Mouse (Mus musculus) heart, postnatal 0 days (tissue): ENCODE results near the gene Glb1l3. TPM values are rescaled to one million over a fixed set of nuclear protein-coding genes. Genes with fewer than 3 reads are reported as not detected.
A peak's percentile ranks its signal among the peaks of the same experiment; 100 is the strongest.
"Not testable (repeated sequence)": the region's sequence is repeated elsewhere in the genome, so short reads cannot be mapped to it uniquely, and the experiment has no call there.

Experiments used
- ATAC-seq: fragments of 200-750 bp; cut with Nextera tagmentation; 2 replicates; pipeline ENCODE4 v1.8.0; 2017; ENCODE audit warnings: low read depth, moderate number of reproducible peaks, moderate library complexity; ENCODE audit not compliant: insufficient read depth
- DNase-seq: peaks from one replicate; pipeline ENCODE4 v3.0.0-alpha.2; 2016; ENCODE audit warnings: low spot score
- H3K27ac ChIP-seq: fragments of 300-500 bp; sonication (generic); 2 replicates; pipeline ENCODE4 v1.5.1; 2014; ENCODE audit warnings: low read depth, mild to moderate bottlenecking
- H3K27me3 ChIP-seq: fragments of 300-500 bp; sonication (generic); 2 replicates; pipeline ENCODE4 v1.6.1; 2014; ENCODE audit warnings: low read length, mixed read lengths; ENCODE audit not compliant: control insufficient read depth, insufficient read depth
- H3K36me3 ChIP-seq: fragments of 300-500 bp; sonication (generic); replicated peaks from 2 replicates; pipeline ENCODE4 v1.6.1; 2014; ENCODE audit warnings: low read length, mixed read lengths; ENCODE audit not compliant: control insufficient read depth, insufficient read depth
- H3K4me1 ChIP-seq: fragments of 300-500 bp; sonication (generic); 2 replicates; pipeline ENCODE4 v1.6.1; 2014; ENCODE audit warnings: antibody characterized with exemption; ENCODE audit not compliant: control insufficient read depth, insufficient read depth
- H3K4me2 ChIP-seq: fragments of 300-500 bp; sonication (generic); 2 replicates; pipeline ENCODE4 v1.6.1; 2014; ENCODE audit warnings: low read depth, mild to moderate bottlenecking, low read length, moderate library complexity
- H3K4me3 ChIP-seq: fragments of 300-500 bp; sonication (generic); 2 replicates; pipeline ENCODE4 v1.5.1; 2014; ENCODE audit warnings: low read depth, low read length
- H3K9ac ChIP-seq: fragments of 300-500 bp; sonication (generic); replicated peaks from 2 replicates; pipeline ENCODE4 v1.6.1; 2014; ENCODE audit warnings: low read depth, low read length, mixed read lengths
- H3K9me3 ChIP-seq: fragments of 300-500 bp; sonication (generic); replicated peaks from 2 replicates; pipeline ENCODE4 v1.6.1; 2016; ENCODE audit warnings: low read length; ENCODE audit not compliant: control insufficient read depth
- CTCF ChIP-seq: IDR thresholded peaks from 2 replicates; pipeline ENCODE4 v1.5.1; 2016; ENCODE audit warnings: antibody characterized with exemption, control low read depth, low read depth
- EP300 ChIP-seq: IDR thresholded peaks from 2 replicates; pipeline ENCODE4 v1.6.1; 2016; ENCODE audit warnings: antibody characterized with exemption, low read depth
- WGBS: fragments of 180-500 bp; shearing (Covaris S2); extraction: QIAGEN DNeasy Blood & Tissue Kit; methylation state at CpG from one replicate; pipeline ENCODE4 v1.1.7; 2014; 5-methylcytosine and 5-hydroxymethylcytosine counted together
- polyA plus RNA-seq: library from polyadenylated mRNA; unstranded; fragments of >200 nt; fragmentation: Nextera tagmentation; extraction: Ambion mirVana; gene quantifications from 2 replicates; pipeline ENCODE4 v1.2.1, GENCODE M21; 2015
- total RNA-seq: library from RNA; depleted of rRNA; stranded (reverse); fragments of >200 nt; gene quantifications from 2 replicates; pipeline ENCODE4 v1.2.3, GENCODE M21; 2014; ENCODE audit warnings: low replicate concordance; rRNA removed

The Glb1l3 gene
- total RNA-seq (not detected in 2 replicates), polyA plus RNA-seq (not detected in 2 replicates)

DNA sequence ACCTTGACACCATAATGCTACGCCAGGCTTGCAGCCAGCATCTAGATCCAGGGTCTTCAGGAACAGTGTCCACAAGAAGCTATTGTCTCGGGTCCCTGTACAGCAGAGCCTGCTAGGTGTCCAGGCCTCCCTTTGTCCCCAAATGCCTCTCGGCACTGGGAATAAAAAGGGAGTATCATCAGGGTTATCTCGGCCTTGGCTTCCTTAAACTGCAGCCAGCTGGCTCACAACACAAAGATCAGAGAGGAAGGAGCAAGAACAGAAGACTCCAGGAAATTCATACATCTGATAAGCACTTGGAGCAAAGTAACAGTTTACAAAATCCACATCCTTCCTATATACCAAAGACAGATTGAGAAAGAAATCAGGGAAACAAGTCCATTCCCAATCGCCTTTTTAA is at the start of gene Glb1l3:
TSS of gene Glb1l3 (minus strand) at position 140 of the 400 bp plus-strand sequence.
- 46% methylated on average over 5 of the region's 5 CpGs for WGBS
- no peaks in the 10 kb centered on the region for H3K36me3 ChIP-seq
- no peaks in the 10 kb centered on the region for H3K9me3 ChIP-seq
- no peak within 1 kb of the TSS for H3K9ac ChIP-seq
- no peak for TF ChIP-seq EP300
- TF ChIP-seq CTCF = no peak
- no peak within 1 kb of the TSS for H3K4me2 ChIP-seq
- no peak for DNase-seq
- H3K27me3 ChIP-seq = no peaks in the 10 kb centered on the region
- H3K4me3 ChIP-seq = no peak within 1 kb of the TSS
- no peak for ATAC-seq
- H3K4me1 ChIP-seq = no peaks in the 10 kb centered on the region
- H3K27ac ChIP-seq = no peak within 1 kb of the TSS

DNA sequence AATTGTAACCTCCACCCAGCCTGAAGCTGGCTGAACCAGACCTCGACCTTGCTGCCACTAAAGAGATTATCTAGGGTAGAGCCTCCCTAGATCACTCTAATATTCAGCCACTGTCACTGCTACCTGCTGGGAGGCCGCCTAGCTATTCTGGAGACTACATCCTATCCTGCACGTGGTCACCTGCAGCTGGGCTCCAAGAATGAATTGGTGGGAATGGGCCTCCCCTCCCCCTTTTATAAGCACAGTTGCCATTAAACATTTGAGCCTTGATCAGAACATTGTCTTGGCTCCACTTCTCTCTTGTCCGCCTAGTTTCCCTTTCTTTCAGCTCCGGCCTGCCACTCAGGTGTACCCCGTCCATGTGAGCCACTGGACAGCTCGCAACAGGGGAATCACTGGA is 9.2 kb upstream of the Glb1l3 start:
- not testable (repeated sequence) for ATAC-seq, H3K36me3 ChIP-seq
- WGBS = 74% methylated on average over 7 of the region's 7 CpGs

DNA sequence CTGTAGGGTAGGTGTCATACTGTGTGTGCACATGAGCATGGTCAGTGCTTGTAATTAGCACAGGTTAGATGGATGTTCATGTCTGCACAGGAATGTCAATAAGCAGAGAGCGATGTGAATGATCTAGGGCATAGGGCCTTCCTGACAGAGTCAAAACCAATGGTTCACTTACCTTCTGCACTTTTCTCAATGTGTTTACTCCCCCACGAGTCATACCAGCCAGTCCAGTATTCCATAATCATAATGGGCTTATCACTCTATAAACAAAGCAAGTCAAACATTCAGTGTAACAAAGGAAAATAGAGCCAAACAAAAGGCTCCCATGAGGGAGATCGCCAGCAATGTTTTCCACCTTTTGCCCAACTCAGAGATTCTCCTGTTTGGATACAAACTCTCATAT is 29.6 kb downstream of the Glb1l3 start:
- TF ChIP-seq EP300 (no peak), CTCF (no peak)
- WGBS = 68% methylated on average over 3 of the region's 3 CpGs
- Histone ChIP-seq H3K4me3 (no peak overlapping the region), H3K27ac (no peak overlapping the region), H3K27me3 (no peaks in the 10 kb centered on the region), H3K4me2 (no peak overlapping the region), H3K9me3 (no peaks in the 10 kb centered on the region), H3K4me1 (no peaks in the 10 kb centered on the region), H3K9ac (no peak overlapping the region), H3K36me3 (no peaks in the 10 kb centered on the region)
- no peak for DNase-seq
- no peak for ATAC-seq

More for the DNA sequence above, 9.2 kb upstream of the Glb1l3 start:
- H3K4me3 ChIP-seq, DNase-seq, H3K27ac ChIP-seq, H3K27me3 ChIP-seq, H3K4me1 ChIP-seq, H3K9ac ChIP-seq, H3K4me2 ChIP-seq, H3K9me3 ChIP-seq: not testable (repeated sequence)

DNA sequence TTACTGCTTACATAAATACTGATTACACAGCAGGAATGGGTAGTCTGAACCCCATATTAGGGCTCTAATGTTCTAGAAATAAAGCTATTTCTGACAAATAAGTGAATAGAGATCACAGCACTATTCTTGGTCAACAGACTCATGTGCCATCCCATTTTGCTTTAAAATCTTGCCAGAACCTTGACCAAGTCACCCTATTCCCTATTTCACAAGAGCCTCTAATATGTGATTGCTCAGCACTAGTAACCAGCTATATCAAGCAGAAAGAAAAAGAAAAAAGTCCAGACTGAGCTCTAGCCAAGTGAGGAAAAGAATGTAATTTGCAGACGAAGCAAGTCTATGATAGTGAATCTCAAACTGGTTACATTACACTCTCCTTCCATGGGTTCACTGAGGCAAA is 40.7 kb downstream of the Glb1l3 start:
- H3K4me1 ChIP-seq = no peaks in the 10 kb centered on the region
- H3K27ac ChIP-seq = no peak overlapping the region
- H3K27me3 ChIP-seq = no peaks in the 10 kb centered on the region
- DNase-seq (no peak), ATAC-seq (no peak)
- no peak overlapping the region for H3K9ac ChIP-seq
- WGBS = 51% methylated on average over 1 of the region's 1 CpGs
- no peaks in the 10 kb centered on the region for H3K9me3 ChIP-seq
- TF ChIP-seq EP300 = no peak
- TF ChIP-seq CTCF = no peak
- H3K4me3 ChIP-seq = no peak overlapping the region
- H3K4me2 ChIP-seq = no peak overlapping the region
- H3K36me3 ChIP-seq = no peaks in the 10 kb centered on the region

DNA sequence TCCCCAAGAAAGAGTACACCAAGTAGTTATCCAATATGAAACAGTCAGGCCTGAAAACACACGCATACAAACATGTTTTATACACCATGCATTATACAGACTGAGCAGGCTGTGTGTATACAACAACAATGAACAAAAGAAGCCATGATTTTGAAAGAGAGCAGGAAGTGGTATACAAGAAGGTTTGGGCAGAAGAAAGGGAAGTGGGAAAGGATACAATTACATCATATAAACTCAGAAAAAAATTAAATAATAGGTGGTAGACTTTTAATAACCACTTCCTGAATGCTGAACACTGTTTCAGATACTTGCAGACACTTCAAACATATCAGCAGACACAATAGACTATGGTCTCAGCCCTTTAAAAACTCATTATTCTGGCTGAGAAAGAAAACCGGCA is 52.0 kb downstream of the Glb1l3 start:
- DNase-seq = no peak
- Histone ChIP-seq H3K4me2 (no peak overlapping the region), H3K27me3 (no peaks in the 10 kb centered on the region), H3K9ac (no peak overlapping the region), H3K36me3 (no peaks in the 10 kb centered on the region), H3K4me1 (0 out of 2 replicates have a peak, but pooled peaks cover 5% of the 10 kb centered on the region), H3K9me3 (no peaks in the 10 kb centered on the region), H3K4me3 (no peak overlapping the region), H3K27ac (no peak overlapping the region)
- WGBS = 66% methylated on average over 2 of the region's 2 CpGs
- no peak for TF ChIP-seq EP300
- TF ChIP-seq CTCF = no peak
- ATAC-seq = no peak

DNA sequence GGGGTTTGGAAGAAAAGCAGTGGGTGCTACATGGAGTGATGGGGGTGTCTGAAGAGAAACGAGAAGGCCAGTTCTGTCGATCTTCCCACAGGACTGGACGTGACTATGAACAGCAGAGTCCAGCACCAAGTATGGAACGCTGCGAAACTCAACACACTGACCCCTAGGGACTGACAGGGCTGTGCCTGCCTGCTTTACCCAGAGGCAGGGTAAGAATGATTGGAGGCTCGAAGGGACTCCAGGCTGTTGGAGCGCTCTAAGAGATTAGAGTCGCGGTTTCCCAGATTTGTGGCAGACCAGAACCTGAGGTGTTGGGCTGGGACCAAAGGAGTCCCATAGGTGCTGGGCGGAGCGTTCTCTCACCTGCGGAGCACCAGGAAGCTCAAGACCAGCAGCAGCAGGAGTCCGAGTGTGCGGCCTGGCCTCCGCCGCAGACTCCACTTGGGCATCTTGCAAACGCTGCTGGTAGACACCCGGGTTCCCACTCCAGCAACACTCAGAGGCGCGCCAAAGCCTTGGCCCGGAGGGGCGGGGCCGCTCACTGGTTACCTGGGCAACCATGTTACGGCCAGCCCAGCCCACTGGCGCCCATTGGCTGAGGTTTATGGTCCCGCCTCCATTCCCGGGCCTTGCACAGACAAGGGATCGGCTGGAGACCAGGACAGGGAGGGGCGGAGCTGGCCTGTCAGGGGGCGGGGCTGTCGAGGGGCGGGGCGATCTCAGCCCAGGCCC is 54.6 kb downstream of the Glb1l3 start, which contains the start of gene Glb1l2:
TSS of gene Glb1l2 (minus strand) at position 534 of the 732 bp plus-strand sequence.
- Histone ChIP-seq H3K4me1 (0 out of 2 replicates have a peak, but pooled peaks cover 5% of the 10 kb centered on the region), H3K9me3 (no peaks in the 10 kb centered on the region), H3K9ac (no peak within 1 kb of the TSS), H3K27ac (no peak within 1 kb of the TSS), H3K4me3 (peak within 1 kb of the TSS; percentile 44), H3K4me2 (peak within 1 kb of the TSS; percentile 68), H3K27me3 (no peaks in the 10 kb centered on the region), H3K36me3 (no peaks in the 10 kb centered on the region)
- DNase-seq (peak; percentile 81), ATAC-seq (peak; percentile 100)
- no peak for TF ChIP-seq EP300
- TF ChIP-seq CTCF = peak; percentile 16
- WGBS = 1% methylated on average over 33 of the region's 33 CpGs
